Mouse (Mus musculus) right cerebral cortex, postnatal 14 days (tissue): ENCODE measurements at regions not wholly inside any gene's neighbourhood (a gene's known extent, or its start where the extent isn't known, plus 50 kb on each side); places are given as distances from the start of the nearest gene placed in this dataset.

Source experiments
- DNase-seq: peaks from one replicate; pipeline ENCODE4 v3.0.0; 2022

DNA sequence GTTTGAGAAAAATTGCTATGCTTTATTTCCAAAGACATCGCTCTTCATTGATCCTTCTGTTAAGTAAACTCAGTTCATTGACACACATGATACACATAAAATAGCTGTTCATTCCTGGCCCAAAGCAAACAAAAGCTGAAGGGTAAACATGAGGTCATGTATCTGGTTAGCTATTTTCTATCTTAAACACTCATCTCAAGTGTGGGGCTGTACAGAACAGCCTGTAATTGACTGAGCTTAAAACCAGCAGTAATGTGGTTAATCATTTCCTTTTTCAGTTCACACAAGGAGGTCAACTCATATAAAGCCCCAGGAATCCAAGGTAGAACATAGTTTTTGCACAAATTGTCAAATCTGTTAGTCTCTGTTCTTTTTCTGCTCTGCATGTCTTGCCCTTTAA lies 94.5 kb downstream of the Cldn17 start:
- no peak for DNase-seq

DNA sequence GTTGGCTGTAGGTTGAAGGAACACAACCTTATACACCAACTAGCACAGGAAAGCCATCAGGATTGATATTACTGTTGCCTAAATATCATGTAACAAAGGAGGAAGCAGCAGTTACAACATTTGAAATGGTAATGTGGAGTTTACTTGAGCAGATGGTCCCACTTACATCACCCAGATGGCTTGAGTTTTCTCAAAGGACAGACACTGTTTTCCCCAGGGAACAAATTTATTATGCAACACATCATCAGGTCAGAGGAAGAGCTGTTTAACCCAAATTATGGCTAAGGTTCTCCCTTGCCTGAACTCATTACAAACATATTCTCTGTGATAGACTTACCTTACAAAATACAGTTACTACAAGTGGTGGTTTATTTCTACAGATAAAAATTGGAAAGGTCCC lies 98.6 kb downstream of the Cldn17 start:
- DNase-seq: no peak

DNA sequence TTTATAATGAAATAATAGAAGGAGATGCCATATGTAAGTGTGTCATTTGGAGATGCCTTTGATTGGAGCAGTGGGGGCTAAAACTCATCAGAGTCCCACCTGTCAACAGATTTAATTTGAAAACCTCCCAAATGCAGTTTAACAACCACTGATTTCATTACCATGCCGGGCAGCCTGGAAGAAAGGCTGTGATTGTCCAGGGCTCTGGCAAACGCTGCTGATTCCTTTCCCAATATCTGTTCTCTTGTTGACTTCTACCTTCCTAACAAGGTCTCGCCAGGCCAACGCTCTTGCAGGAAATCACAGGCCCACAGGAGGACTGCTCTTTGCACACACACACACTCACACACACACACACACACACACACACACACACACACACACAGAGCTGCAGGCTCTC lies 102.4 kb downstream of the Cldn17 start:
- no peak for DNase-seq

DNA sequence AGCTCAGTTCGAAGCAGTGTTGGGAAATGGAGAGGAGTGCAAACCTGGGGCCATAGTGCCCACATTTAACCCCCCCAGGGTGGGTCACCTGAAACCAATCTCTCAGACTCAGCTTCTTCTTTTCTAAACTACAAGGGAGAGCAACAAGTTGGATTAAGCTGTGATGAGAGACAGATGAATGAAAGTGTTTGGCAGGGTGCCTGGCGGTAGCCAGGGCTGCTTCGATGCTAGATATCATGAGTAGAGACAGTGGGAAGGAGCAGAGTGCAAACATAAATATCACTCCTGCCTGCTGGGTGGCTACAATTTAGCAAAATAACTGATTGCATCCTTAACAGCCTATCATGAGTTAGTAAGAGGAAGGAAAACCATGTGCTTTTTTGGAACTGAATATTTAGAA lies 106.9 kb downstream of the Cldn17 start:
- peak; percentile 3 for DNase-seq

DNA sequence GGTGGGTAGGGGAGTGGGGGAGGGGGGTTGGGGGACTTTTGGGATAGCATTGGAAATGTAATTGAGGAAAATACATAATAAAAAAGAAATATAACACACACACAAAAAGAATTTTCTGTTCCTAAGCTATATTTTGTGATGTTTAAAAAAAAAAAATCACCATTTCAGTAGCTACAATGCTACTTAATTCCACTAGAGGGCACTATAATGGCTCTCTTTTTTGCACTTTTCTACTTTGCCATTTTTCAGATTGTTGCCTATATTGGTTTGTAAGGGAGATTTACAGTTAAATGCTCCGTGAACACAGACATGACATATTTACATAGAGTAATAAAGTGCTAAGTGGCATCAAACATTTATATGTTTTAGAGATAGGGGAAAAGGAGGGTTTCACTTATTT lies 102.7 kb upstream of the Grik1 start:
- DNase-seq: no peak

DNA sequence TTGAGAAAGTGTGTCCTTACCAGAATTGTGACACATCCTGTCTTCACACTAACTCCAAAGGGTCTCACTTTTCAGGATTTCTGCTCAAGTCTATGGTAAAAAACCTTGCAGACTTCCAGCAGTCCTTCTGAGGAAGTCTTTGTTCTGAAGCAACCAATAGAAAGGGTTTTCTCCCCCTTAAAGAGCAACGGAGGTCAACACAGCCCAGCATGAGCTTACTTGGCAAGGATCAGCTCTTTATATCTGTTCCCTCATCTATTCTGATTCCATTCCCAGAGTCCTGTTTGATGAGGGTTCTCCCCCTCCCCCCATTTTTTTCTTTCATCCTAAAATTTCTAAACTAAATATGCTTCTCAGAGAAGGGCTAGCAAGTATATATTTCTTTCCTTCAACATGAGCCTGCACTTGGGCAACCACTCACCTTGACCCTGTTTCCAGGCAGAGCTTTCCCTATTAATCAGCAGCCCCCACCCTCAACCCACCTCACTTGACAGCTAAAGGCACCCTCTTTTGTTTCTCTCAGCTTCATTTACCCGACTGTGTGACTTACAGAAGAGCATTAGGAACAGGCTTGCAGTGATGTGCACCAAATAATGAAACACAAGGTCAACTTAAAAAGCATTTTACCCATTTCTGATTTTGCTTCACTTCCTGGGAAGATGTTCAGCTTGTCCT lies 91.7 kb upstream of the Grik1 start:
- DNase-seq: no peak

DNA sequence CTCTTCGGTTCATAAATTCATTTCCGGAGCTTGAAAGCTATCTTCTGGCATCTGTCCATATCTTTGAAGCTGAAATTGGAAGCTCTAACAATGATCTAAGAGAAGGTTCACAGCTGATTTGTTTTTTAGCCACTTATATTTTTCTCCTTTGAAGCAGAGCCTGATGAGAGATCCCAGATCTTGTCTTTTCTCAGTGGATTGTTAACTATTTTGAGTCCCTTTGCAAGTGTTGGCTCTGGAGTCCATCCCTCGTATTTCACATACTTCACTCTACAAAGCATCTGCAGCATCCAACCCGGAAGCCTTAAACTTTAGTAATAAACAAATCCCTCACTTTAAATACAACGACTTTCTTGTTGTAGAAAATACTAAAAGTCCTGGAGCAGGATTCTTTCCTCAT lies 85.6 kb upstream of the Grik1 start:
- no peak for DNase-seq

DNA sequence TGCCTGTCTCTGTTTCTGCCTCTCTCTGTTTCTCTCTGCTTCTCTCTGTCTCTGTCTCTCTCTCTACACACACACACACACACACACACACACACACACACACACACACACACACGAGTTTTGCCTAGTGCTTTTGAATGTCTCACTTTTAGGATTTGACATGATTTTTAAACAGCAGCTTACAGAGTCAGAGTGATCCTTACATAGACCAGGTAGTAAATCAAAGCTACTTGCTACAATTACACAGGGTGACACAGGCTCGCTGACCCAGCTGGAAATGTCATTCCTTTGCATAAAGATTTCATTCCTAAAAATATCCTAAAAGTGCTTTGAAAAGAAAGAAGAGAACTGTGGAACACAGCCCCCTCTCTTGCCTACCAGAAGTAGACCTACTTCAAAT lies 84.5 kb upstream of the Grik1 start:
- DNase-seq: no peak

DNA sequence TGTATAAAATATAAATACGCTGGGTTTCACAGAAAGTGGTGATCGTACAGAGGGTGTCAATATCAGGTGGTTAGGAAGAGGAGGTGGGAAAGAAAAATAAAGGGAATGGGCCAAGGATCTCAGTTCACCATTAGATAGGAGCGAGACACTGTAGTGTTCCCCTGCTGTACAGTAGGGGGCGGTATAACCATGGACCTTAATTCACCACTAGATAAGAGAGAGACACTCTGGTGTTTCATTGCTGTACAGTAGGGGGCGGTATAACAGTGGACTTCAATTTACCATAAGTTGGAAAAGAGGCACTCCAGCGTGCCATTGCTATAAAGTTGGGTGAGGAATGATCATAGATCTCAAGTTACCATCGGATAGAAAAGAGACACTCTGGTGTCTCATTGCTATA lies 82.0 kb upstream of the Grik1 start:
- DNase-seq: peak; percentile 11

DNA sequence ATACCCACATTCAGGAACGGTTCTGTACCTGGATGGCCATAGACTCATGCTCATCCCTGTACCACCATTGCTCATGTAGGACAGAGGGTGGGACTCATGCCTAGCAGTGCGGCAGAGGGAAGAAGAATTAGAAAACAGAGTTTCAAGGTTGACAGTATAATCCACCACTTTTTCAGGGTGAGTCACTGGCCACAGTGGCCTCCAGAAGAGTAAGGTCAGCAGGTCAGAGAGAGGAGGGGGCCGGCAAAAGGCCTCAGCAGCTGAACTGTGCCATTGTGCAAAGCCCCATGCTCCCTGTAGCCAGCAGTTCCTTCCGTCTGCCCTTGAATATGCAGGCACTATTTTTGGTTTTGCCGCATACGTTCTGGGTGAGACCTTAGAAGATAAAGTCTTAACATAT lies 78.1 kb upstream of the Grik1 start:
- DNase-seq: no peak

DNA sequence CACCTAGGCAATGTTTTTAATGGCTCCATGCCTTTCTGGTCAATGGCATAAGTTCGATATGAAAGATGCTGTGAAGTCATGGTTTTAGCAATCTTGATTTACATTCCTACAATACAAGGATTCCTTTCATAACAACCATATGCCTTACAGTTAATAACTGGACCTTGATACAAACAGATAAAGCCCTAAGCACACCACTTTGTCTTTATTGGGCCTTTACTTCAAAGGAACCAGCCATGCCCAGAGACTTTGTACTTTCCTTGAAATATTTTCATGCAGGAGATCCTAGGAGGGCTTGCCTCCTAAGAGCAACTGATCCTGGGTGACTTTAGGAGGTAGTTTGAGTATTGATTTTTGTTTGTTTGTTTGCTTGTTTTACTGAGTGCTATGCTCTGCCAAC lies 77.1 kb upstream of the Grik1 start:
- DNase-seq: no peak

DNA sequence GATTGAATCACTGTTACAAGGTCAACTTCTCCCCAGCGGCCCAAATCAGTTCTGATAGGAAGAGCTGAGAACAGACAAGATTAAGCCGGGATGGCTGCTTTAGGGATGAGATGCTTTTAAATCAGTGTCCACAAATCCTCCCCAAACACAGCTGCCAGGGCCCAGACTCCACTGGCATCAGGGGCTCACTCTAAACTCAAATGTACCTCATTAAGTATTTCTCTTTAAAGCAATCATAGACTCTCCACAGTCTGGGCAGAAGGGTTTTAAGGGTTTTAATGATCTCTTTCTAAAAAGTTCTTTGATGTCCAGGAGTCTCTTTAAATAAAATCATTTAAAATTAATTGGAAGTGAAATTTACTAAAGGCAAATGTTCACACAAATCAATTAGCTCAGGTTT lies 70.0 kb upstream of the Grik1 start:
- no peak for DNase-seq
